Mouse (Mus musculus) thymus, postnatal 14 days (tissue): ENCODE data around the gene Dhrs13.
"Not testable (repeated sequence)": the region's sequence is repeated elsewhere in the genome, so short reads cannot be mapped to it uniquely, and the experiment has no call there.

Experiments used
- DNase-seq: peaks from one replicate; pipeline ENCODE4 v3.0.0; 2021

The Dhrs13 gene

DNA sequence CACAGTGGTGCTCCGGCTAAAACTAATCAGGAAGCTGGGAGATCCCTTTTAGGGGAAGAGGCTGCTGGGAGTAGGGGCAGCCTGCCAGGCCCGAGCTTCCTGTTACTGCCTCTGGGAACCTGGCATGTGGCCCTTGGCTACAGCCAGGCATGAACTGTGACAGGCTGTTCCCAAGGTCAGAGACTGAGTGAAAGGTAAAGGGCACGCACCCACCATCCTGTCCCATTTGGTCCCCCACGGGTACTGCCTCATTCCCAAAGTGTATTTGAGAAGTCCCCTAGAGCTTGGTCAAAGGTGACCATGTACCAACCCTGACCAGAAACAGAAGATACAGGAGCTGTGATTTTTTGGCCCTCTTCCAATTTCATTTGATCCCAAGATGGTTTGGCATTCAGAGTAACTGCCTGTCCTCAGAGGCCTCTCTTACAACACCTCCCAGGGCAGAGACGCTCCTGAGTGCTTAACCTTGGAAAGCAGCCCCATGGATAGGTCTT lies 12.7 kb downstream of the Dhrs13 start:
- no peak for DNase-seq

DNA sequence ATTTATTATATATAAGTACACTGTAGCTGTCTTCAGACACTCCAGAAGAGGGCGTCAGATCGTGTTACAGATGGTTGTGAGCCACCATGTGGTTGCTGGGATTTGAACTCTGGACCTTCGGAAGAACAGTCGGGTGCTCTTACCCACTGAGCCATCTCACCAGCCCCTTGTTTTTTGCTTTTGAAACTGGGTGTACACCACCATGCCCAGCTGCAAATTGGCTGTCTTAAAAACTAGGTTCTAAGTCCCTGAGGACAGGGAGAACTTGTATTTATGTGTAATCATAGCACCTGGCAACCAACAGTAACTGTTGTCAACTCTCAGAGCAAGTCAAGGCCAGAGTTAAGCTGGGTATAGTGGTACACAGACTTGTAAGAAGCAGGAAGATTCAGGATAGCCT lies 16.6 kb downstream of the Dhrs13 start:
- not testable (repeated sequence) for DNase-seq

DNA sequence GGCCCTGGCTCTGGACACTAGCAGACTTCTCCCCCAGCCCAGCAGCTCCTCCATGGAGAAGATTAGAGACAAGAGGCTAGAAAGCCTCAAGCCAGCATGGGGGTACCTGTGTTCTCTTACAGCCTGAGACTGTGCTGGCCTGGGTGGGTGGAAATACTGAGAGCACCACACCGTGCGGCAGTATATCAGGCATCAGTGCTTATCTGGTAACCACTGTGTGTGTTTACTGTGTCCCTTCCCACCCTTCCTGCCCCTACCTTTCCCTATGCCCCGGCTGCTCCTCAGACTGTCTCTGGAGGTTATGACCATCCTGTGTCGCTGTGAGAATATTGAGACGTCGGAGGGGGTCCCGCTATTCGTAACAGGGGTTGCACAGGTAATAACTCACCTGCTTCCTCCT lies 21.0 kb downstream of the Dhrs13 start:
- no peak for DNase-seq

DNA sequence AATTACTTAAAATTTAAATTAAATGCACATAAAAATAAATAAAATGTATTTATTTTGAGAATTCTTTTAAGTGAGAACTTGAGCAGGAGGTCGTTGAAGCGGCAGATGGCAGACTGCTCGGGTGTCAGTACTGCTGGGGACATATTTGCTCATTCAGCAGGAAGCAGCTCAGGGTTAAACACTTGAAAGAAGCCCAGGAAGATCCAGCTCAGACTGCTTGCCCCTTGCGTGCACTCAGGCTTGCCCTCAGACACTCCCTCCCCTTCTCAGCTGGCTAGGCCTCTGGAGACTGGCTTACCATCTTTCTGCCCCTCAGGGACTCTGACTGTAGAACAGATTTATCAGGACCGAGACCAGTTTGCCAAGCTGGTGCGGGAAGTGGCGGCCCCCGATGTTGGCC lies 24.9 kb downstream of the Dhrs13 start:
- no peak for DNase-seq

DNA sequence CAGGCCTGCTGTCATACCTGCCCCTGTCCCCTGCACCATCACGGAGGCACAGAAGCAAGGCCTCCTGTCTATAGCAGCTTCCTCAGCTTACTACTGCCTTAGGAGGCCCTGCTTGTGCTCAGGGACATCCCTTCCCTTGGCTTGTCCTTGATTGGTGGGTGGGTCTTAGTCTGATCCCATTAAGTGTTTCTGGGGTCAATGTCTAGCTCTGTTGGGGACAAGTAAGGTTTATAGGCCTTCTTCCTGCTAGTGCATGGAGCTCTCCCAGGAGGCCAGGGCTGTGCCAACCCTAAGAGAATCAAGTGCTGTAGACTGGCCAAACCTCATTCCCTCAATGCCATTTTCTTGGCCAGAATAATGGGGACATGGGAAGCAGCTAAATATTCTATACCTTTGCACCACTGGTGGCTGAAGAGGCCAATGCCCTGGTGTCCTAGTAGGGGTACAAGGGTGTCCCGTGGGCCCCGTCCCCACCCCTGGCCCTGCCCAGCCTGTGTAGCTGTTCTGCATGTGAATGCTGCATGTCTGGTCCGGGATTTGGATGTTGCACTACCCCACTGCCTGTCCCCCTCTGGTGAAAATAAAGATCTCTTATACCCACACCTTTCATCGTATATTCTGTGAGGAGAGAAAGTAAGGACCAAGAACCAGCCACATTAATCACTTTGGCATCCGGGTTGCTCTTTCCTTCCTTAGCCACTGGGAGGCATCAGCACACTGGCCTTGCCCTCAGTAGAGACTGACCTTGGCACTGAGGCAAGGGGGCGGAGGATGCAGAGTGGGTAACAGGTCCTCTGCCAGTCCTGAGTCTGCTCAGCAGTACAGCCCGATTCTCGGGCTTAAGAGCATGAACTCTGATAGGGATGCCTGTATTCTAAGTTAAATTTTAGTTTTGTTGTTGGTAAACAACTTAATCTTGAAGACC lies 28.0 kb downstream of the Dhrs13 start:
- DNase-seq = peak; percentile 51

DNA sequence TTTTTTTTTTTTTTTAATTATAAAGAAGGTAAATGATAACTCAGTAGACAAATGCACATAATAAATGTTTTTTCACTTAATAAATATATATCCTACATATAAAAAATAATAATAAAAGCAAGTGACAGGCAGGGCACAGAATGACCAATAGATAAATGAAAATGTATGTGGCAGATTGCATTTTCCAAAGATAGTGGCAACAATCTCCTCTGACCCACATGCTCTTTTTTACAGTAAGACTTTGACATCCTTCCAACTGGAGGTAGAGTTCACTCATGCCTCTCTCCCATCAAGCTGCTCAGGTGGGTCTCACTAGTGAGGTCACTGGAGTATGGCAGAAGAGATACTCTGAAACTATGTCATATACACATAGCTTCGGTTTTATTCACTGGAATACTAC lies 30.5 kb downstream of the Dhrs13 start:
- no peak for DNase-seq

DNA sequence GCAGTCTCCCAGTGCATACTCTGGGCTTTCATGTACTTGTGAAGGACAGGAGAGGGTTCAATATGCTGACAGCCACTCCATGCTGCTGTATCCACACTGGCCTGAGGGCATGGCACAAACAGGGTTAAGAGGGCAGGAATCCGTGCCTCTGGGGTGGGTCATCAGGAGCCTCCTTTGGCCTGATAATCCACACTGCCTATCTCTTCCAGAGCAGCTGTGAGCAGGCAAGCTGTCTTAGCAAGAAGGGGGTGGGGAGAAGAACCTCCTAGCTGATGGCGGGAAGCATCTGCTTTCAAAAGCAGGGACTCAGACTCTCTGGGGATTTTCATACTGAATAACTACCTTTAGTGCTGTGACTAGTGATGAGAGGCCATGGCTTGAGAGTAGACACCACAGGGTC lies 33.8 kb downstream of the Dhrs13 start:
- no peak for DNase-seq

DNA sequence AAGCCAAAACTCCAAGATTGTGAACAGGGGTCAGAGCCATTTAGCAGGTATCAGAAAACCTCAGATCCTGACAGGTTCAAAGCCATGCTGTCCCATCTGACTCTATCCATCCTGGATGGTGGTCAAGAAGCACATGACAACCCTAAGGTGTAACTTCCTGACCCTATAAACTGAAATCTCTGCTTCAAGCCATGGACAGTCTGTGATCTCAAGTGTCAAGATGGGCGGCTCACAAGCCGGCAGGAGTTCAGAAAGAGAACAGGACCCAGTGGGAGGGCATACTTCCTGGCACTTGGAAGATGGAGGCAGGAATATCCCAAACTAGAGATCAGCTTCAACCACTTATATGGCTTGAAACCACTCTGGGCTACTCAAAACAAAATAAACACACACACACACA lies 34.6 kb downstream of the Dhrs13 start:
- no peak for DNase-seq

DNA sequence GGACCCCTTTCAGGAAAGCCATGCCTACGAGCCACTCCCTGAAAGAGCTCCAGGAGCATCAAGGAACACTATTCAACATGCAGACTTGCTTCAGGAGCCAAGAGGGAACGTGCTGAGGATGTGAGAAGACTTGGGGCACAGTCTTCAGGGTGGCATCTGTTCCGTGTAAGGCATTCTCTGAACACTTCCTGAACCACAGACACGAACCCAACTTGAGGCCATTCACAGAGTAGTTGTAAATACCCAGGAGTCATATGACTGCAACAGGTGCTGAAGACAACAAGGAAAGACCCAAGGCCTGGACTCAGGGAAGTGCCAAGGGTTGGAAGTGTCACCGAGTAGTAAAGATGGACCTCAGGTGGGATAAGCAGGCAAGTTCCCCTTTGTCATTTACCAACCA lies 35.5 kb downstream of the Dhrs13 start:
- DNase-seq = no peak

DNA sequence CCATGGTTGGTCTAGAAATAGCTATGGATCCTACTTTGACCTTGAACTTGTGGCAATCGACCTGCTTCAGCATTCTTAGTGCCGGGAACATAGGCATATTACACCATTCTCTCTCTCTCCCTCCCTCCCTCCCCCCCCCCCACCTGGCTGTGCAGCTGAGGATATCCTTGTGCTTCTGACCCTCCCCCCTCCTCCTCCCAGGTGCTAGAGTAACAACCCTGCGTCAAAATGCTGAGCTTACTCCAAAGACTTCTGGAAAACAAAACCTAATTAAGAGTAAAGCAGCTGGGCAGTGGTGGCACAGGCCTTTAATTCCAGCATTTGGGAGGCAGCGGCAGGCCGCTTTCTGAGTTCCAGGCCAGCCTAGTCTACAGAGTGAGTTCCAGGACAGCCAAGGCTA lies 37.0 kb downstream of the Dhrs13 start:
- DNase-seq = no peak

DNA sequence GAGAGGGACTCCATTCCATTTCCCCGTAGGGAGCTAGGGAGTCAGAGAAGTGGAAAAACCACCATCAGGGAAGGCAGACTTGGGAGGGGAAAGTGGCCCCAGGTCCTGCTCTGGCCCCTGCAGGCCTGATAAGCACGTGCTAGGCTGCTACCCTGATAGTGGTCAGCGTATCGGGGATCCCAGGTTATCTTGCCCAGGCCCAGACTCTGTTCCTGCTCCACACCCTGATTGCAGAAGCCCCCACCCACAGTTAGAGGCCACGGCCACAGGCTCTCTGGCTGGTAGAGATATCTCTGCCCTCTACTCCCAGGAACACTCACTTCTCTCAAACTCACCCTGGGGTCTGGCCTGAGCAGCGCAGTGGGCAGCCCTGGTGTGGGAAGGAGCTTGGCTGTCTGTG lies 37.6 kb downstream of the Dhrs13 start:
- DNase-seq = no peak

DNA sequence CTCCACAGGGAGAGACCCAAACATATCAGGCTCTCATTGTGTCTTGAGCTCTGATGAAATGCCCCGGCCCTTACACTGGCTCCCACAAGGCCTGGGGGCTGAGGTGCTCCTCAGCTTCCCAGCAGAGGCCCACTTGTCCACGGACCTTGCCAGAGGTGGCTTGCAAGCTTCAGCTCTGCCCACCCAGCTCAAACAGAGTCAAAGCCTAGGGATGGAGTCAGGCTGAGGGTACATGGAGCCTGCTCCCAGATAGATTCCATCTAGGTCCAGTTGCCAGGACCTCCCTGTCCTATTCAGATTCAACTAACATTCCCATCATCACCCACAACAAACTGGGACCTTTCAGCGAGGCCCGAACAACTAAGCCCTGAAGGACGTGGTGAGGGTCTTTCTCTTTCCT lies 39.9 kb downstream of the Dhrs13 start:
- no peak for DNase-seq

DNA sequence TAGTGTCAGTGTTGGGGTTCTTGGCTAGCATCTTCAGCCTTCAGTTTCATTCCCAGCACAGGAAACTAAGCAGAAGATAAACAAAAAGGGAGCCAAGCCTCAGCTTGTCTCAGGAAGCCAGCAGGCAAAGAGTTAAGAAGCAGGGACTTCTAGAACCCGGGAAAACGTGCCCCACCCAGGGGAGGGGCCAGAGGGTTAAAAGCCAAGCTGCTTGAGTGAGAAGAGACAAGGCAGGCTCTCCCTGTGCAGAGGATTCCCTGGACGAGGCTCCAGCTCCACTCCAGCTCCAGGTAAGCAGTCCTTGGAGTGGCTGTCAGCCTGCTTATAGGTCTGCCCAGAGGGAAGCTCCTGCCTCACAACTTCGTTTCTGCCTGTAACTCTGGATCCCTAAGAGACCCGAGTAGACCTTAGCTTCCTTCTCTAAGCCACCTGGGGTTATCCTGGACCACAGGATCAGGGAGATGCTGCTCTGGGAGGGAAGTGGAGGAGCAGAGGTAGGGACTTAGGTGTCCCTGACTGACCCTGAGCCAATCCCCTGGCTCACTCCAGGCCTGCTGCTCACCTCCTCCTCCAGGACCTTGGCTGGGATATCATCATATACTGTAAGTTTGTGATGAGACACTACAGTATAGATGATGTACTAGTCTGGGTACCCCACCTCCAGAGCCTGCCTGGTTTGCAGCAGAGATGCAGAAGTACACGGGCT lies 40.5 kb downstream of the Dhrs13 start:
- DNase-seq = no peak

DNA sequence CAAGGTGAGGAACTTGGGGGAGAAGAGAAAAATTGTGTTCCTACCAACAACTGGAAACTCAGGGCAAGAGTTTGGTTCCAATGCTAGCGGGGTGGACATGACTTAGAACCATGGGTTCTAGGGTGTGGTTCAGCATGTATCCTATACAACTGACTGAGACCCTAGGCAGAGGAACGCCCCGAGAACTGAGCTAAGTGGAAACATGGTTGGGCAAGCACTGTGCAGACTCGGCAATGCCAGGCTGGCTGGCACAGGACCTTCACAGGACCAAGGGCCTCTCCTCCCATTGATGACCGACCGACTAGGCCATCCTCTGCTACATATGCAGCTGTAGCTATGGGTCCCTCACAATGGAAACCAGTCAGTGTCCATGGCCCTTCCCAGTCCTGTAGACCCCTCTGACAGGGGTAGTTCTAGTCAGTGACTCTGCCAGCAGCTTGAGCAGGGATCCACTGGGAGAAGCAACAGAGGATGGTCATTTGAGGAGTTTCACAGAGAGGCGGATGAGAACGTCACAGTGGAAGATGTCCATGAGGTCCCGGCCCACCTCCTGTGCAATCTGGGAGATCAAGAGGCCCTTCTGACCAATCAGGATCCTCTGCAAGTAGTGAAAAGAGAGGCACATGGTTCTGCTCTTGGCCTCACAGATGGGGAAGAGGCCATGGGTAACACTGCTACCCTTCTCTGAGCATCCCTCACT lies 41.6 kb downstream of the Dhrs13 start:
- no peak for DNase-seq

DNA sequence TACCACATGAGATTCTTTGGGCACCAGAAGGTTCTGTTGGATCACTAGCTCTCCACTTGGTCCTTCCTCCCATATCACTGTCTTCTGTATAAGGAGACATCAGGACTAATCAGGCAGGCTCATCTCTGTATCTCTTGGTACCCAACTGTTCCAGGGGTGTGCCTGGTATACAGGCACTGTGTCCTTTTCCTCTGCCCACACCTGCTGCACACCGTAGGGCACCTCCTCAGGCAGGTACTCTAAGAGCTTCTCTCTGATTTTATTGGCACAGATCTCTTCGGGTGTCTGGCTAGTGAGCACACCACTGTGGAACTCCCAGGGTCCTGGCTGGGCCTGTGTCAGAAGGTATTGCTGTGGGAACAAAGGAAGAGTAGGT lies 42.2 kb downstream of the Dhrs13 start:
- no peak for DNase-seq

DNA sequence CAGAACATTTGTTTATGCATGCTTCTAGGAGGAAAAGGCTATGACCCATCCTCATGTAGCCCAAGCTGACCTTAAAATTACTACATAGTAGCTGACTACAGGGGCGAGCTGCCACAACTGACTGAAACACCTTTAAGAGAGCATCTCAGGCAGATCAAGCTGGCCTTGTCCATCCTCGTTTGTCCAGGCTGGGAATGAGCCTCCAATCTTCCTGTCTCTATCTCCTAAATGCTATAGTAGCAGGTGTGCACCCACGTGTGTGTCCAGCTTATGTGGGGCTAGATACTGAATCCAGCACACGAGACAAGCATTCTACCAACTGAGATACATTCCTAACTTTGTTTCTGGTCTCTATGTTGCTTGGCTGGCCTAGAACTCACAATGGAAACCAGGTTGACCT lies 42.6 kb downstream of the Dhrs13 start:
- DNase-seq = no peak

DNA sequence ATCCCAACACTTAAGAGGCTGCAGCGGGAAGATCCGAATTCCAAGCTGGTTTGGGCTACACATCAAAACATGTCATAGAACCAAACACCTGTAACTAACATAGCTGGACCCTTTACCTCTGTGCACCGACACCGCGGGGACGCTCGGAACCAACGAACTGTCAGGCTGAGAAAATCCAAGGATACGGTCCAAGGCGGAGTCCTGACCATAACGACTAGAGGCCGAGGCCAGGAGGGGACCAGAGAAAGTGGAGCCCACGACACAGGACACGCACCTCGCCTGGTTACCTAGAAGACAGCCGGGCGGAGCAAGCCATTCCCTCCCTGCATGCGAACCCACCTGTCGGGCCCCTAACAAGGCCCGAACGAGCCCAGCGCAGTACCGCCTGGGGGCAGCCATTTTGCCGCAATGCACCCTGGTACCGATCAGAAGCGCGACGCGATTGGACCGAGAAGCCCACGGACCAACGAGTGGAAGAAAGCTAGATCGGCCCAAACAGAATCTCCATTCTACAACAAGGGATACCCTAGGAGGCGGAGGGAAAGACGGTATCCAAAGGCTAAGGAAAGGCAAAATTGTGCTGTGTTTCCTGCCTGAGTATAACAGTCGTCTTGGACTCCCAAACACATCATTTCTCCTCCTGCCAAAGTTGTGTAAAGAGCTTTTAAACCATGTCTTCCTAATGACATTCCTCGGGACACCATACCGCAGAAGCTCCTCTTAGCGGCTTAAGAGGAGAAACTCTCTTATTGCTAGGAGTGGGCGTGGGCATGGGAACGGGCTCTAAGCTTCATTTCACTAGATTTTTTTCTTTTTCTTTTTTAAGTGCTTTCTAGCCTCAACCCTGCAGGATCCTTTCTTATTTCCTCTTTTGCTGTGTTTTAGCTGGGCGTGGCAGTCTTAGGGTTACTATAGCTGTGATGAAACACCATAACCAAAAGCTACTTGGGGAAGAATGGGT lies 48.2 kb downstream of the Dhrs13 start, which contains the start of gene Eral1:
TSS of gene Eral1 (minus strand) at position 423 of the 961 bp plus-strand sequence.
- peak; percentile 77 for DNase-seq

DNA sequence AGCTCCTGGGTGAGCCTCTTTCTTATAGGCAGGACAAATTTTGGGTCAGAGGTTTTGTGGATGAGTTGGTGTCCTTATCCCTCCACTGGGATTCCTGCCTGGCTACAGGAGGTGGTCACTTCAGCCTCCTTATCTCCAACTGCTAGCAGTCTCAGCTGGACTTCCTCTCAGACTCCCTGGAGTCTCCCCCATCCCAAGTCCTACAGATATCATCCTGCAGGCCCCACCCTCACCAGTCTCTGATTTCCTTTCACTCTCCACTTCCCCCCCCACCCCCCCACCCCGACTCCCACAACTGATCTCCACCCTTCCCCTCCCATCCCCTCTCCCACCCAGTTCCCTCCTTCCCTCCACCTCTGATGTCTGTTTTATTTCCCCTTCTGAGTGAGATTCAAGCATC lies 51.5 kb downstream of the Dhrs13 start:
- DNase-seq = no peak

DNA sequence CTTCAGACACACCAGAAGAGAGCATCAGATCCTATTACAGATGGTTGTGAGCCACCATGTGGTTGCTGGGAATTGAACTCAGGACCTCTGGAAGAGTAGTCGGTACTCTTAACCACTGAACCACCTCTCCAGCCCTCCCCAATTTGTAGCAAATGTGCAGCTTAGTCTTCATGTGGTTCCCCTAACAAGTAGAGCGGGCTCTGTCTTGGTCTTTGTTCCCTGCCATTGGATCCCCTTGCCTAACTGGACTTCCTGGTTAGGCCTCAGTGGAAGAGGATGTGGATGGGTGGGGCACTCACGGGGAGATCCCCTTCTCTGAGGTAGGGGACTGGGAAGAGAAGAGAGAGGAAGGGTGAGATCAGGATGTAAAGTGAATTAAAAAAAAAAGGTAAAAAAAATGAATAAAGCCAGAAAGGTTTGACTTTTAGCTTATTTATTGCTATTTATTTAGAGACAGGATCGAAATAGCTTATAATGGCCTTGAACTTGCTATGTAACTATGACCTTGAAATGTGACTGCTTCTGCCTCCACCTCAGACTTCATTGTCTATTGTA lies 54.9 kb downstream of the Dhrs13 start:
- no peak for DNase-seq
